Mouse (Mus musculus) testis, postnatal 10 days (tissue): ENCODE measurements around the gene Id2.

Experiments used
- DNase-seq: peaks from one replicate; pipeline ENCODE4 v3.0.0; 2021; ENCODE audit warnings: low spot score

Gene Id2

DNA sequence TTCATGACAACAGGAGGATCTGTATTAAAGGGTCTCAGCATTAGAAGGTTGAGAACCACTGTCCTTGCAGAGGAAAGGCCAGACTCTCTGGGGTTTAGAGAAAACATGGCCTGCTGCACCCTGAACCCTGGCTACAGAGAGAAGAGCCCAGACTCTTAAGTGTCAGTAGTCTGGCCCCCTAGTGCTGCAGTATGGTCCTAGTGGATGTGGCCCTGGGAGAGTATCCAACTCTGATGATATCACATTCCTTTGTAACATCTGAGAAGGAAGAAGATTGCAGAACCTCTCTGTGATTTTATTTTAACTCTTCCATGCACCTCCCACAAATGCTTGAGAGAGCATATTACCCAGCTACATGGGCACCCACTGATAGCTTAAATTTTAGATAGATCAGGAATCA lies 7.6 kb upstream of the Id2 start:
- DNase-seq, result no peak

DNA sequence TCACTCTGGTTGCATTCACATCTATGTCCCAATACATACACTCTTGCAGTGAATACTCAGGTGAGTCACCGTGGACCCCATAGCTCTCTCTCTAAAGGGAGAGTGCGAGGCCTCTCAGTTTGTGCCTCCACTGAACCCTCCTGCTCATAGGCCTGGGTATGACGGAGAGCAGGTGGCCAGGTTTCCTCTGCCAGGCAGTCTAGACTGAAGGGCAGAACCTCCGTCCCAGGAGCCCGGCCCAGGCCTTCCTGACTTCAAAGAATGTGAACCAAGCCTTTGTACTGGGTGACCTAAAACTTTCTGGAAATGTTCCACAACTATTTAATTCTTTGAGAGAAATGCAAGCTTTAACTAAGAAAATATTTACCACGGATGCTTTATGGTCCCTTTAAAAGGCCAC lies 7.0 kb upstream of the Id2 start:
- DNase-seq, result no peak

DNA sequence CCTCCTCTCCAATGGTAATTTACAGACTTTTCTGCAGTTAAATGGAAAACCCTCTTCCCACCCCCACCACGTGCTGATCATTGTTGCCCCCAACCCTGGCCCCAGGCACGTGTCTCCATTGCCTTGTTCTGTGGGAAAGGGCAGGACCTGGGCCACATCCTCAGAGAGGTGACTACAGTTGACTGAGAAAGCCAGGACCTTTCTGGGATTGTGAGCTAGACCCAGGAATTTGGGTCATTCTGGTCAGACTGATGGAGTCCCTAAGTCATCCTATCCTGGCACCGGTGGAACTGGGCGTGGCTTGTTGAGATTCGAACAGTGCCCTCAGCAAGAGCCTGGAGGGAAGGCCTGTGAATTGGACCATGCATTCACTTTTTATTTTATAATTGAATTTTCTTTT lies 4.4 kb upstream of the Id2 start:
- DNase-seq, result peak; percentile 56

DNA sequence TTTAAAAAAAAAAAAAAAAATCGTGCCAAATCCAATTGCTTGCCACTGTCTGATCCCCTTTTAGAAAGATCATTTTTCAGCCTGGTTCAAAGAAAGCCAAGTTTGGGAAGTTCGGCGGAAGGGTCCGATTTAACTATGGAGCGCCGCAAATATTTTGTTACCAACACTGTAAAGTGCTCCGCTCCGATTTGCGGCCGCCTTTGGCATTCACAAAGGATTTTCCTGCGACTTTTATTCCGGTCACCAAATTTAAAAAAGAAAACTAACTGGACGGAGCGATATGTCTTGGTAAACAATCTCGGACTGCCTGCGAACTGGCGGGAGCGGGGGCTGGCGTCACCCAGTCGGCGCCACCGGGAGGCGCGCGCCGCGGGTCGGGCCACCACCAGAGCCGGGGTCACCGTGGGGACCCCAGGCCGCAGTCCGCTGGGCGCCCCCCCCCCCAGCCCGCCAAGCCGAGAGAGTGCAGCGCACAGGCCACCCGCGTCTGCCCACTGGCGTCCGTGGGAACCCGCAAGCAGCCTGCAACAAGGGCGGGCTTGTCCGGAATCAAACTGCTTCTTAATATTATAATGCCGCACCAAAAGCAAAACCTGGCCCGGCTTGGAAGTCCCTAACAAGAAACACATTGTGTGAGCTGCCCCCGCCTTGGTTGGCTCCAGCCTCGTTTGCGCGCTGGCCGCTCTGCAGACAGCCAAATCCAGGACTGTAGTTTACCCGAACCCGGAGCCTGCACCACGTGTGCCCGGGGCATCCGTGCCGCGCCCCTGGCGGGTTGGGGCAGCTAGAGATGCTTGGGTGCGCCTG lies 3.7 kb upstream of the Id2 start:
- peak; percentile 81 for DNase-seq

DNA sequence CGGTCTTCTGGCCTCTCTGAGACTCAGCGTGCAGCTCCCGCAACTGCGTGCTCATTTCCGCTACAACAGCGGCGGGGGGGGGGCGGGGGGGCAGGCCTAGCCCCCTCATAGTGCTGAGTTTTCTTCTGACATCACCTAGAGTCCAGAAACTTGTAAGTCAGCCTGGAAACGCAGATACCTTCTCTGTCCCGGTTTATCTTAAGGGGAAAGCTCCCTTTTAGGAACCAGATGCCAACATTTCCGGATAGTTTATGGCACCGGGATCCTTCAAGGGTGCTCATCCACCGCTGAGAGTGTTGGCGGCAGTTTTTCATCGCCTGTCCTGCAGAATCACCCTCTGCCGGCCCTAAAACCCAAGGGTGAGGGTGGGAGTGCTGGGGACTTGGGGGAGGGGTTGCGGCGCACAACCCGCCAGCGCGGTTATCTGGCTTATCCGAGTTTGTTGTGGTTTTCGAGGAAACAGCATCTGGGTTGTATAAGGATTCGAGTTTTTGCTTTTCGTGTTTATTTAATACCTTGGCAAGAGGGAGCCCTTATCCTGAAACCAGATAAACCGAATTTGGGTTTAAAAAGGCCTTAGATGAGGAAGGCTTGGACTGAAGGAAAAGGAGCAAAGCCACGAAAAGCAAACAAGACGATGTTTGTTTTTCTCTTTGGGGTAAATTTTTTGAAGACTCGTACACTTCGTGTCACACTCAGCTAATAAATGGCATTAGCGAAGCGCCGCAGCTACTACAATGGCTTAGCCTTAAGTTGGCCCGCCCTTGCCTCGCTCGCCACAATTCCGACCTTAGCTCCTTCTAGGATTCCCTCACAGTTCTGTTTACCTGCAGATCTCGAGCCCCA lies 2.8 kb upstream of the Id2 start:
- peak; percentile 70 for DNase-seq

DNA sequence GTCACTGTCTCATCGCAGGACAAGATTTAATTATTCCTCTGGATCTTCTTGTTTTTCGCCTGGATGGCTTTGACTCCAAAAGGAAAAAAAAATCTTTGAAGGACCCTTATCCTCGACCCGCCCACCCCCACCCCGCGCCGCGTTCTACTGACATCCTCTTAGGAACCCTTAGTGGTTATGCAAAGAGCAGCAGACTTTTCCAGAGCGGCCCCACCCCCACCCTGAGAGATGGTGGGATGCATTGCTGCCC lies 2.3 kb upstream of the Id2 start:
- DNase-seq, result peak; percentile 82

DNA sequence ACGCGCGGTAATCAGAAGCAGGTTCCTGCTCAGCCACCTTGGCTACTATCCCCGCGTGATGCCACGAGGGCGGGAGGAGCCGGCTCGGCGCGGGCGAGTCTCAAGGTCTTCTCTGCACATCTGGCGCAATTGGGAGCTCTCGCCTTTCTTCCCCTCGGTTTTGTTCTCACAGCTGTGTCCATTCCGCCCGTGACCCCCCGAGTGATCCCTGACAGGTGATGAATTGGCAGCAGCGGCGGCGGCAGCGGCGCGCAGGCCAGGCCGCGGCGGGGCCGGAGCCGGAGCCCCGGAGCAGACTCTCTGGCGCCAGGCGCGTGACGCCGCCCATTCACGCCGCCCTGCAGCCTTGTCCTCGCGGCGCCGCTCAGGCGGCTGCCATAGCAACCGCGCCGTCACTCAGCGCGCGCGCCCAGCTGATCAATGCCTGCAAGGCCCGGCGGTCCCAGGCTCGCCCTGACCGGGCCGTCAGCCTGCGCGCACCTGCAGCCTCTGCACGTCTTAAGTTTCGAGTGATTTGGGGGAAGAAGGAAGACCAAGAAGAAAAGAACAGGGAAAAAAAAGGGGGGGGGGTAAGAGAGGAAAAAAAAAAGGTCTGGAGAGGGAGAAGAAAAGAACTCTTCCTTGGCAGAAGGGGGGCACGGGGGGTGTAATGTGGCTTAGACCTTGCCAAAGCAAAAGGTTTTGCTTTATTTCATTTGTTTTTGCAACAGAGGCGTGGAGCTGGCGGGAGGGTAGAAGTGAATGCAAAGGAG lies 1.8 kb upstream of the Id2 start:
- DNase-seq, result peak; percentile 95

DNA sequence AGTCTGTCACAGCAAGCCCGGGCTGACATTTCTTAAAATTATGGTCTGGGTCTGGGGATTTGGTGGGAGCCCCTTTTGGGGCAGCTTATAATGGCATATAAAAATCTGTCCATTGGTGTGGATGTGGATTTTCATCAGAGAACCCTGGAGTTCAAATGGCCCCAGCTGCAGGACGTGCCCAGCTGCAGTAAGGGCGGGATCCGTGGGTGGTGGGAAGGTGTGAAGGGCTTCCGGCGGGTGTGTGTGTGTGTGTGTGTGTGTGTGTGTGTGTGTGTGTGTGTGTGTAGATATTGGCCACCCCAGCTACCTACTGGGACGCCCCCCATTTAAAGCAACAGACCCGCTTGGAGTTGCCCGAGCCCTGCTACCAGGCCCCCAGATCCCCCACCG lies 1.2 kb upstream of the Id2 start:
- DNase-seq, result no peak

DNA sequence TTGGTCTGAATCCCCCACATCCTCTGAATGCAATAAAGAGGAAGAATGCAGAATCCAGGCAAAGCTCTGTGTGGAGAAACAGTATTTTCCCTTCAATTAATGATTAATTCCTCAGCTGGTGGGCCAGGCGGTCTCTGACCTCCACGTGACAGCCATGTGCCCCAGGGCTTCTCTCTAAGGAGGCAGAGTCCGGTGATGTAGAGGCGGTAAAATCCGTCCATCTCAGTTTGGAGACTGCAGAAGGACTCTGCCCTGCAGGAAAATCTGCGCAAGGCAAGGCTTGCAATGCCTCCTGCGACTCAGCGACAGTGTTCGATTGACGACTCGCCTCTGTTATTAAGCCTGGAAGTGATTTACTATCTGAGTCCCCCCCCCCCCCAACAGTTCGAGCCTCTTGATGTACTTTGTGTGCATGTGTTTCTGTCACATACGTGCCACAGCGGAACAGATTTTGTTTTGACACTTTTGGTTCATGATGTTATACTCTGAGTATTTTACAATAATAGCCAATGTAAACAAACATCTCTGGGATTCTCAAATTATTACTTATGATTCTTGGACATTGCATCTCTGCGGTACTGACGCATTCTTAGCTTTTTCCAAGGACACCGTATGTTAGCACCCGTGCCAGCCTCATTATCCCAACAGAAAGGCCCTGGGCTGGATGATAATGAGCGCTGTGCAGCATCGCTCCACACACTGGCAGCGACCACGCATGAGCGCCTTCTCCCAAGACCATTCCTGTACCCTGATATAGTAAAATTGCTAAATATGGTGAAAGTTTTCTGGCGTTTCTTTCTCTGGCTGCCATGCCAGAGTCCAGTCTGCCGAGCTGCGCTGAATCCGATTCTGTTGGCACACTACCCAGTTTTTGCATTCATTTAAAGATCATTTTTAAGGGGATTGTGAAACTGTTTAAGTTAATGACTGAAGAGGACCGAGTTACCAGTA lies 545 bp upstream of the Id2 start:
- DNase-seq, result no peak

DNA sequence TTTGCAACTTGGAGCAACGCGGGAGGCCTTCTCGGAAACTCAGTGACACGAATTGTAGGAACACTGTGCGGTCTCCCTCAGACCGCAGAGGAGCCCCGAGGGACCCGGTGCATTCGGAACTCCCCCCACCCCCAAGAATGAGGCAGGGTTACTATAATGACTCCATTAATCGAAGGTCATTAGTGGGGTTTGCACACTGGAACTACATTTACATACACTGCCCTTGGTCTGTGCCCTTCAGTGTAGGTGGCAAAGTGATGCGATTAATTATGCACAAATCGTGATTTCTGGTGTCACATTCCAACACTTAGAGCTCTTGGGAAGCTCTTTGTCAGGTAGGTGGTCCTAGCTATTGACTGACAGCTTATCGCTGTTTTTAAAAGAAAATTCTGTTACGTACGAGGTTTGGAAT lies 294 bp downstream of the Id2 start:
- no peak for DNase-seq

DNA sequence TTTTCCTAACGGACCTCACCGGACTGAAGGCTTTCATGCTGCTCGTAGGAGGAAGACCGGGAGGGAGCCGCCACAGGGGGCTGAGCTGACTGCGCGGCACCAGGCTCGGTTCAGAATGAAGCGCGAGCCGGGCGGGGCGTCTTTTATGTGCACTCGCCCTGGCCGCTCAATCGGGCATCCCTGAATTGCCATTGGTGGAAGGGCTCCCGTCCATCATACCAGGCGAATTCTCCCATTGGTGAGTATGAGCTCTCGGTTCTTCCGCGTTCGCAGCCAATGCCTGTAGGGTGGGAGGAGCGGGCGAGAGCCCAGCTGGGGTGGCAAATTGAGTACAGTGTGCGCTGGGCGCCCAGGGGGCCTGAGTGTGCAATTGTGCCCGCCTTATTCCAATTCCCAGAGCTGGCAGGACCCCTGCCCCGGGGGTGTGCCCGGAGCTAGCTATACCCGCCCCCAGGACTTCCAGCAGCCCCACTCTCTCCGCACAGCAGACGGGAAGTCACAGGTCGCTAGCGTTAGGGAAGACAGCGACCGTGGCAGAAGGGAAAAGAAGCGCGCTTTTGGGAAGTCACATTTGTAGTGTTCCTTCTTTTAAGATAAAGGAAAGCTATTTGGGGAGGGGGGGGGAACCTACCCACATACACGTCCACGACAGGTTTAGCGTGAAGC lies 833 bp downstream of the Id2 start:
- peak; percentile 96 for DNase-seq

DNA sequence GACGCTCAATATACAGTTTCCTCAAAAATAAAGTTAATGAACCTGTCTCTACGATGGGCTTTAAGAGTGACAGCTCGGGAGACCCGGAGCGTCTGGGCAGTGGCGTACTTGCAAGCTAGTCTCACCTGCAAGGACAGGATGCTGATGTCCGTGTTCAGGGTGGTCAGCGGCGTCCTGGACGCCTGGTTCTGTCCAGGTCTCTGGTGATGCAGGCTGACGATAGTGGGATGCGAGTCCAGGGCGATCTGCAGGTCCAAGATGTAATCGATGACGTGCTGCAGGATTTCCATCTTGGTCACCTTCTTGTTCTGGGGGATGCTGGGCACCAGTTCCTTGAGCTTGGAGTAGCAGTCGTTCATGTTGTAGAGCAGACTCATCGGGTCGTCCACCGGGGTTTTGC lies 1.4 kb downstream of the Id2 start:
- DNase-seq, result peak; percentile 54

DNA sequence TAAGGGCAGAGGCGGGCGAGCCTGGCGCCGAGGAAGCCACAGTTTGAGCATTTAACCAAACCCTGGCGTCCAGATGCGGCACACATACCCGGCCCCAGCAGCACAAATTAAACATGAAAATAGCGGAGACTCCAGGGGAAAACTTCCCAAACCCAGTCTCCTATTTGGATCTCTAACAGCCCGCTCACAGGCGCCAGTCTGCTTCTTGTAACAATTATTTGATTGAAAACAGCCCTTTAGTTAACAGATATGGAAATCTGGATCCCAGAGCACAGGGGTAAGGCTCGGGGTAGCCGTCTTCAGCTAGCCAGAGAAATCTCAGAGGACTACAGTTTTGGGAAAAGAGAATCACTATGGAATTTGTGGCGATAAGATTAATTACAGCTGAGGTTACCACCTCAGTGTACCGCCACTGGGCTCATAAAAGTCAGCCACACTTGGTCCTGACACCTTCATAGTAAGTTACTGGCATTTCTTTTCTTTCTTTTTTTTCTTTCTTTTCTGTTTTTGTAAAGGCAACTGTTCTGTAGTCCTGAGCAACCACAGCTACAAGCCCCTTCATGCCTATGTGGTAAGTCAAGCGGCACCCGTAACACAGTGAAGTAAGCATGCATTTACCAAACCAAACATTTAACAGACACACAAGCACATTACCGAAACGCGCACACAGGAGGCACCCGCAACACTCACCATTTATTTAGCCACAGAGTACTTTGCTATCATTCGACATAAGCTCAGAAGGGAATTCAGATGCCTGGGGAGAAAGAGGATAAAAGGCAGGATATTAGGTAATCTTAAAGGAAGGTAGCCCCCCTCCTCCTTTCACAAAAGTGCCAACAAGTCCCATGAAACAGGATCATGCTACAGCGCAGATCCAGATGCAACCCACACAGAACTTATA lies 2.1 kb downstream of the Id2 start:
- no peak for DNase-seq

DNA sequence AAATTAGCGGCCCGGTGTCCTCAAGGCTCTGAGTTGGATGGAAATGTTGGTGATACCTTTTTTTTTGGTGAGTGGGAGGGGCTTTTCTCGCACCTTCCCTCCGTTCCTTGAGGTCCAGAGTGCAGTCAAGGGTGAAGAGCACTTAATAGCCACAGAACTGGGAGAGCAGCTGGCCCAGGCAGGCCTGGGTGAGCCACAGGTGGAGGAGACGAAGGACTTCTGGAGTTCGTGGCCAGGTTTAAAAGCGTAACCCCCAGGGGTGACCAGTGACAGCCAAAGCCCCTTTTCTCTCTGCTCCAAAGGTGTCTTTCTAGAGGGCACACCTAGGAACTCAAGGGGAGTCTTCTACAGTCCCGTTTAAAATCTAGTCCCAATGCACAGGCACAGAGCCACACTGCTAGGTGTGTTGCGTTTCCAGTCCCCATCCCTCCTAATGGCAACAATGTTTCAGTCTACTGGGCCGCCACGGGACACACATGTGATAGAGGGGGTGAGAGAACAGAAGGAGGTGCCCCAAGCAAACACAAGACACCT lies 3.6 kb downstream of the Id2 start:
- no peak for DNase-seq

DNA sequence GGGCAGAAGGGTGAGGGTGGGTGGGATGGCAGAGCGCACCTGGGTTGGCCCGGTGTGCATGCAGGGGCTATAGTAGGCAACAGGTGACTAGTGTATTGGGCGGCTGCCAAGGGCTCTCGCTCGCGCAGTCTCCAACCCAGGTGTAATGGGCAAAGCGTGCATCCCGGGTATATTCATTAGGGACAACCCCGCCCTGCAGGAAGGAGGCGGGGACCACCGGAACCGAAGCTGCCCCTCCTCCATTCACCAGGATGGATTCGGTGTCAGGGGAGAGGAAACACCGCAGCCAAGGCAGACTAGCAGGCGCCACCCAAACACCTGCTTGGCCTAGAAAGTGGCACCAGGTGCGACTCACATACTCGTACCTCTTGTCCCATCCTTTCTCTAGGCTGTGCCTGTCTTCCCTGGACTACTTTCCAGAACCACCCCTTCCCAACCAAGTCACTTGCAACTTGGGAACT lies 4.2 kb downstream of the Id2 start:
- DNase-seq, result peak; percentile 76

DNA sequence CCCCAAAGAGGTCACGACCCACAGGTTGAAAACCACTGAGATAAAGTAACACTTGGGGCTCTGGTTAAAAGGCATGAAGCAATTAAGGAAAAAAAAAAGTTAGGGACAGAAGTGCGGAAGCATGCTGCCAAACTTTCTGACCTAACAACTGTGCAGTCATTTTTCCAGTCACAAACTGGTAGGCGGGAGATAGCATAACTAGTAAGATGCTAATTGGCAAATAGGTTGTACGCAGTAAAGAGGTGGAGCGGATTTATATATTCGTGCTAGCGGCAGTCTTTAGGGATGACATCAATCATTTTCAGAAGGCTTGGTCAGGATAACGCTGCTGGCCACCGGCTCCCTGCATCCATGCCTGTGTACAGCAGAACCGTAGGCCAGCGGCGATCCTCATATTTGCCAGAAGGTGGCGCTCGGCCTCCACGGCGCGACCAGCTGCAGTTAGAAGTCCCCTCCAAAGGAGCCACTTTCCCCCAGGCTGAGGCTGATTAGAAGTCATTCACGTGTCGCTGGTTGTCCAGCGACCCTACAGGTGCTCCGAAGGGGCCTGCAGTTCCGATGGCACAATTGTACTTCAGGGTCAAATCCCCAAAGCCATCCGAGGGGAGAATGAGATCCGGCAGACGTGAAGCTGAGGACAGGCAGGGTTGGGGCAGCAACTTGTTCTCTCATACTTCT lies 4.8 kb downstream of the Id2 start:
- peak; percentile 92 for DNase-seq

DNA sequence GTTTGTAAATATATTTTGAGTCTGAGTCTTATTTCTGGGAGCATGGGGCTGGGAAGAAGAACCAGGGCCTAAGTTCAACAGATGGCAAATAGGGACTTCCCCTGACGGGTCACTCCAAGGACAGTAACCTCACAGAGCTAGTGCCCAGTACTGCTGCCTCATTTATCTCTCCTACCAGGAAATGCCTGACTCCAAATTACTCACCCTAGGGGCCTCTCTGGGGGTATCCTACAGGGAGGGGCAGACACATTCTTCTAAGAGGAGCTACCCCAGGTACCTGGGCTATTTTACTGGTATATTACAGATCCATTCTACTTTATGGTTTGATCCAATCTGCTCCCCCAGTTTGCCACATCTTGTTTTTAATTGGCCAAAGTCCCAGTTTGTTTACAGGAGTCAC lies 7.5 kb downstream of the Id2 start:
- DNase-seq, result no peak

DNA sequence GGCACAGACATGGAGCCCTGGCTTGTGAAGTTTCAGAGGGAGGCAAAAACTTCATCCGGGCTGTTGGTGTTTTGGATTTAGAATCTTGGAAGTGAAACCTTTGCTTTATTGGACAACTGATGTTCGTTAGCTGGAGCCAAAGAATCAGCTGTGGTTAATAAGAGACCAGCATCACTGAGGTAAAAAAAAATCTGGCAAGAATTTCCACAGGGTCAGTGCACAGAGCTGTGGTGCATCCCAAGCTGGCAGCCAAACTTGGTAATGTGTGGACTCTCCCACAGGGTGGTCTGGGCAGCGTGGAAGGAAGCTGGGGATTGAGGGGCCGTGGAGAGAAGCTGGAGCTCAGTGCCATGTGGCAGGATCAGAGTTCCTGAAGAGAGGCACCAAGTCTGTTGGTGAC lies 10.0 kb downstream of the Id2 start:
- DNase-seq, result no peak
